Mouse (Mus musculus) CH12.LX (cell line): ENCODE data around the gene Ldlrad3.

Experiments
- CHD2 ChIP-seq: IDR thresholded peaks from 2 replicates; pipeline ENCODE4 v1.6.1; 2011; ENCODE audit warnings: low read length, improper control_type of control experiment
- E2F4 ChIP-seq: IDR thresholded peaks from 2 replicates; pipeline ENCODE4 v1.6.1; 2011; ENCODE audit warnings: low read depth, low read length, improper control_type of control experiment; ENCODE audit not compliant: insufficient replicate concordance
- POLR2A ChIP-seq: IDR thresholded peaks from 2 replicates; pipeline ENCODE4 v1.6.1; 2011; ENCODE audit warnings: low read depth, mild to moderate bottlenecking, improper control_type of control experiment, low read length
- UBTF ChIP-seq: IDR thresholded peaks from 2 replicates; pipeline ENCODE4 v1.6.1; 2012; ENCODE audit warnings: low read depth, mild to moderate bottlenecking, inconsistent platforms, low read length, improper control_type of control experiment, moderate library complexity
- ZNF384 ChIP-seq: IDR thresholded peaks from 2 replicates; pipeline ENCODE4 v1.6.1; 2012; ENCODE audit warnings: low read depth, low read length, improper control_type of control experiment, inconsistent platforms

DNA sequence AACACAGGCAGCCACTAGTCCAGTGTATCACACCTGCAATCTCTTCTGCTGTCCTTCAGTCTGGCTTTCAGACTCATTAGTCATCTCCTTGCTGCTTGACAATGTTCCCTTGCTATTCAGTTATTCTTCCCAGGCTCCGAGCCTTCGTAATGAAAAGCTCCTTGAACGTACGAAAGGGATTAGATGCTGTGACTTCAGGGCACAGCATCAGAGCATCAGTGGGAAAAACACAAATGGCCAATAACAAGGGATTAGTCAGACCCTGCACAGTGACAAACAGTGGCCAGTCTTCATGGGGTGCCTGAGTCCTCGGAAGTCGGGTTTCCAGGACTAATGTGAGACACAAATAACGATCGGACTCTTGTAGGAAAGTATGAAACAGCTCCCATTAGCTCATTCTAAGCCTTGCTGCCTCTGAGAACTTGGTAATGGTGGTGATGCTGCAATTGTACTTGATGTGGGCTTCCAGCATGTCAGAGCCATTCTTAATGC, 205.7 kb downstream of the Ldlrad3 start:
- no peak for TF ChIP-seq UBTF
- no peak for TF ChIP-seq POLR2A
- TF ChIP-seq ZNF384 = no peak
- TF ChIP-seq E2F4 = no peak
- no peak for TF ChIP-seq CHD2
